Mouse (Mus musculus) stomach, postnatal 0 days (tissue): ENCODE data around the gene Eps15.

ENCODE experiments used
- CTCF ChIP-seq: IDR thresholded peaks from 2 replicates; pipeline ENCODE4 v1.5.1; 2016; ENCODE audit warnings: antibody characterized with exemption, low read depth, mild to moderate bottlenecking, moderate library complexity
- EP300 ChIP-seq: optimal IDR thresholded peaks from 2 replicates; pipeline ENCODE3; 2016; ENCODE audit warnings: antibody characterized with exemption

DNA sequence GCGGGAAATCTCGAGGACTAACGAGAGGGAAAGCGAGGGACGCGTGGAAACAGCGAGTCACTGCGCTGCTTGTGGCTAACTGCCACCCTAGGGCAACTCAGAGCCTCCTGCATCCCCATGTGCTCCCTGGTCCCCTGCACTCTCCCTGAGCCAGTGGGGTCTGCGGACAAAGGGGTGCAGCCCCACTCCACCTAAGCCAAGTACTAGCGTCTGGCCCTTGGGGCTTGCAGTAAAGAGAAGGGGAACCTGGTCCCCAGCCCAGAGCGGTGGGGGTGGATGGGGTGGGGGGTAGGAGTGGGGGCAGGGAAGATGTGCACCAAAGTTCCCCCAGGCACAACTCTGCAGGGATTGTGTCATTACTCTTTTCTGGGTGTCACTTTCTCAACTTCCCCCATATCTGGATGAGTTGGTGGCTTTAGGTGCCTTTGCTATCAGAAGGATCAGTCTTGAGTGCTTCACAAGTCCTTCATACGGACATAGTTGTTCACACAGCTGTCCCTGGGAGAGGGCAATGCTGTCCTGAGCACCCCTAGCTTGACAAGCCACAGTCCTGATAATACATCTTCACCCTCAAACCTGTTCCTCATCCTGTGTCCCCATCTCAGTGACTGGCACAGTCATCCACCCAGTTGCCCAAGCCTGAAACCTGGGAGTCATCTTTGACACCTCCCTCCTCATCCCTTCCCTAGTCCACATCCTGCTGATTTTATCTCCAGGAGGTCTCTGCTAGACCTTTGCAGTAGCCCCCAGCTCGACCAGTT is 114.4 kb downstream of the Eps15 start:
- no peak for TF ChIP-seq CTCF
- TF ChIP-seq EP300: no peak
